Mouse (Mus musculus): ENCODE data around the gene Hand2.

The Hand2 gene

DNA sequence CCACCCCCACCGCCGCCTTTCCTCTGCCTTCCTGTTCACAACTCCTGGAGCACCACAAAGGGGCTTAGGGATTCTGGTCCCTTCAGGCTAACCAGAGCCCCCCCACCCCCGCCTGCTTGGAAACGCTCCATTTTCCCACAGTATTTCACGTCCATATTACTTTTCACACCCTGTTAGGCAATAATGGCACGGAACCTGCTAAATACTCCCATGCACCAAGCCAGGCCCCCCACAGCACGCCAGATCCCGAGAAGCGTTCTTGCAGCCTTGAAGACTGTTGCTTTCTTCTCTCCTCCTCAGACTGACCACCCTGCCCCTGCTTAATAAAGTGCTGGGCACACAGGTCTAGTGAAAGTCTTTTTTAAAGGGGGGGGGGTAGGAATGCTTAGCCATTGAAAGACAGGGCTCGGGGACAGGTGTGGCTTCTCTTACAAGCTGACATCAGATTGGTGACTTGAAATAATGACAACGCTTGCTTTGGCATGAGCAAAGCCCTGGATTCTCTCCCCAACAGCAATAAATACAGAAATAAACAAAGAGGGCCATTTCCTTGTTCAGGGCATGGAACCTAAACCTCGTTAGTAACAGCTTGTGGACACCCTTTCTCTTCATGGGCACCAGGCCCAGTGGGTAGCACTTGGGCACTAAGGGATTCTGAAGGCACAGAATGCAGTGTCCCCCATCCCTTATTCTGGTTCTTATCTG is 21.8 kb downstream of the Hand2 start:
- DNase-seq (ENCODE audit: low read depth, low spot score), result no peak

DNA sequence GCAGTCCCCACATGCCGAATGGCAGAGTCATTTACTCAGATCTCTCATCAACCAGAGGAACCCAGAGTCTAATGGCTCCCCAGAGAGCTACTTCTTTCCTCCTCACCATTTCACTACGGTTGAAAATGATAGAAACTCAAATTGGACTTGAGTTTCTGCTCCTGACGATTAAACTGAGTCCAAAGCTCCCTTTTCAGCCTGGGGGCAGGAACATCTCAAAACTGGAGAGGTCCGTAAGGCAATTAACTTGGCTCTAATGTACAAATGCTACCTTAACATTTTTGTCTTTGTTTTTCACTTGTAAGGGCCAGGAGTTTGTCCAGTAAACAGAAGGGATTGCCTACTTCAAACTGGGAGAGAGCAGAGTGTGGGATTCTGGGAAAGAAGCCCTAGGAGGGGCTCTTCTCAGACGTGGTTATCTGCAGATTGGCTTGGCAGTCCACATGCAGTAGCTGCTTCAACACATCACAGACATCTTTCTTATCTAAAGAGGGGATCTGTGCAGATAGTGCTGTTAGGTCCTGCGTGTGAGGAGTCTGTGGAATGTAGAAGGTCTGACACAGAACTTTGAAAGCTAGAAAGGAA is 23.0 kb downstream of the Hand2 start:
- no peak for DNase-seq (ENCODE audit: low read depth, low spot score)

DNA sequence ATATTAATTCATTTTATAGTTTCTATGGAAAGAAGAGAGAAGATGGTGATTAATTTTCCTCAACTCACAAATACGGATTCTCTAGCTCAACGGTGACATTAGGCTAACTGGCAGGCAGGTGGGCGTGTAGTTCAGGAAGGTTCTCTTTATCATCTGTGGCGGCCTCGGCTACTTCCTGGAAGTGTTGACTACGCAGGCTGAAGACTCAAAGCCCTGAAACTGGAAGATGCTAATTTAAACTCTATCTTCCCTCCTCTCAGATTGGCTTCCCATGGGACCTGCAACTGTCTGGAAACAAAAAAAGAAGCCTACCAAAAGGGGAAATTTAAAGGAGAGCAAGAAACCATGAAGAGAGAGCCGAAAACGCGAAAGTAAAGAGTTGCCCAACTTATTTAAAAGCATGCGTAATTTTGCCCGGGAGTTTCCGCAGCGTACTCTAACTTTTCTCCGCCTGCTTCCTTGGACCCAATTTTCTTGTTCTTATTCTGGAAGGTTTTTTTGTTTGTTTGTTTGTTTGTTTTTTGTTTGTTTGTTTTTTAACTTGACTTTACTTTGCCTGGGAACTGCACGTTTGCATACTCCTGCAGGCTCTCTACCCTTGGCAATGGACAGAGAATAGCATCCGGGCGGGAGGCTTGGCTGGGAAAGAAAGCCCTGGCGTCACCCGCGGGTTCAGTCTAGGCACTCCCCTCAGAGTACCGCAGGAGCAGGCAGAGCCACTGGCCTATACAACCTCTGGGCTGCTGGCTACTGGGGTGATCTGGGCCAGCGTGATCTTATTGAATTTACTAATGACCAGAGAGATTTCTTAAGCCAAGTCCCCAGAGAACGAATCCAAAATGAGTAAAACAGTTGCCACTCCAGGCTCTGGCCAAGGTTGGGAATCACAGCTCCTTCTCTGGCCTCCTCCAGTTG is 24.4 kb downstream of the Hand2 start:
- DNase-seq (ENCODE audit: low read depth, low spot score), result peak; percentile 67

DNA sequence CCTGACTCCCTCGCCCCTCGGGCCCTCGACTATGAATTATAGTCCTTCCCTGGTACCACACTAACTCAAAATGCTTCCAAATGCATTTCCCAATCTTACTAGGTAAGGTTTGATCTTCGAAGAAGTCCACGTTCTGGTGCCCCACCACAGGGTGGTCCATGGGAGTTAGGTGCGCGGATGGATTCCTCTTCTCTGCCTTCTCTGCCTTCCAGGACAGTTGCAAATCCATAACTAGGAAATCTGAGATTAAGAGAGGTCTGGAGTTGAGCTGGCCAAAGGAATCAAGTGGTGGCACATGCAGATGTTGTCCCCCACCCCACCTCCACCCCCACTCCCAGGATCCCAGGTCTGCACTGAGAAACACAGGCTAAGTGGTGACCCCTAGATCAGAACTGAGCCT is 25.6 kb downstream of the Hand2 start:
- no peak for DNase-seq (ENCODE audit: low read depth, low spot score)

DNA sequence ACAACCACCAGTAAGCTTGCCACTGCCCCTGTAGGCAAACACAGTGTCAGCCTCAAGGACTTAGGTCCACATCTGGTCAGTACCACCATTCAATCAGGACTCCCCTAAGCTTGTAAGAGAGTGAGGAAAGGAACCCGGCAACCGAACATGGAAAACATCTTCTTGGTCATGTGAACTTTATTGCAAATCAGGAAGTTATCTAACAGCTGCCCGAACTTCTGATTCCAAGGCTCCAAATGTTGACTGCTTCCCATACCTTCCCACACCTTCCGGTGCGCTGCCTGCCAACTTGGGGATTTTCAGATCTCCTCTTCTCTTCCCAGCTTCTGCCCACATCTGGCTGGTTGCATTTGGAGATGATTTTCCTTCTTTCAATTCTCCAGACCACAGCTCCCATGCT is 26.4 kb downstream of the Hand2 start:
- DNase-seq (ENCODE audit: low read depth, low spot score), result no peak

DNA sequence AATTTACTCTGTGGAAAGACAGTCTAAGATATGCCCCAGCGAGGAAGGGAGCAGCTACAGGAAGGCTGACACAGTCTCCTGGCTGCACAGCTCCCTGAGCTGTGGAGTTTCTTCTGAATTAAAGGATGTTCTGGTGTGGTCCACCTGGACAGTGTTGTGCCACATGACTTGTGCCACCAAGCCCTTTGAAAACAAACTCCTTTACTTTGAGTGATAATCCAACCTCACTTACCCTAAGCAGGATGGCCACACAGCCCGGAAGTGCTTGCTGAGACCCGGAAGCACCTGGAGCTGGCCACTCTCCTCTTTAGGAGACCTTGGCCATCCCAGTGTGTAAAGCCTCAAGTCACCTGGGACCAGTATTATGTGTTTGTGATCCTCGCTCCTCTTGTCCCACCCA is 27.5 kb downstream of the Hand2 start:
- no peak for DNase-seq (ENCODE audit: low read depth, low spot score)

DNA sequence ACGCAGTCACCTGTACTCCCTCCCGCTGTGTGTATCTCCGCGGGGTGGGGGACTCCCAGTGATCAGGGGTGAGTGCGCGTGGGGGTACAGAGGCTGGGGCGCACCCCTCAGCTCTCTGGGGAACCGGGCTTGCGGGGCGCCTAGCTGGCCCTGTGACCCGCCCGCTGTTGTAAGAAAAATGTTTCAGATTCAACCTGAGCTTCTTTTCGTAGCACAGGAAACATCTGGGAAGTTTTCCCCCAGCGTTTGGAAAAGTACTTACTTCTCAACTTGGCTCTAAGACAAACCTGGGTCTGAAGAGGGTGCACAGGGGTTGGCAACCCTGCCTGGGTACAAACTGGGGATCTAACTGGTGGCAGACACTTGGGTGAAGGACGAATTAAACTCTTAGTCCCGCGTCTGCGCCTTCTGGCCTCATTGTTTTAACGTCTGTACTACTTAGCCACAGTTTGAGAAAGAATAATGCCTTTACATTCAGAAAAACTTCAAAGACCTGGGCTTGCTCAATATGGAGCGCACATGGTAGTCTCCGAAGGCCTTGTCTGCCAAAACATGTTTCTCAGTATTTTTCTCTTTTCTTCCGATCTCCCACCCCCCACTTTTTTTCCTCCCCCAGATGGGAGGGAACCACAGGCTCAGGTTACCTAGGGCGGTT is 28.2 kb downstream of the Hand2 start:
- DNase-seq (ENCODE audit: low read depth, low spot score), result no peak

DNA sequence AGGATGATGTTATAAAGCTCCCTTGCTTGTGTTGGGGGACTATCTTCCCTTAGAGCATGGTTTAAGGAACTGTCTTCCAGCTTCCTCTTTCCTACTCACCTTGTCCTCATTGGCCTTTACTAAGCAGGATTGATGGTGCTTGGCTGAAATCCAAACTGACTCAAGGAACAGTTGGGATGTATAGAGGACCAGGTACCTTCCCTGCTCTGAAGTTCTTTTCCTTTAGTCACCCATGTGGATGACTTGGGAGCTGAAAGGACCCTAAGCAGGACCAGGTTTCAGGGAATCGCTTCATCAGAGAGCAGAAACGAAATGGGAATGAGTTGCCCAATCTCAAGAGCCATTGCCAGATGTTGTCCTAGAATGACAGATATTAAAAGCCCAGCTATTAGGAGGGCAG is 31.1 kb downstream of the Hand2 start:
- DNase-seq (ENCODE audit: low read depth, low spot score), result no peak

DNA sequence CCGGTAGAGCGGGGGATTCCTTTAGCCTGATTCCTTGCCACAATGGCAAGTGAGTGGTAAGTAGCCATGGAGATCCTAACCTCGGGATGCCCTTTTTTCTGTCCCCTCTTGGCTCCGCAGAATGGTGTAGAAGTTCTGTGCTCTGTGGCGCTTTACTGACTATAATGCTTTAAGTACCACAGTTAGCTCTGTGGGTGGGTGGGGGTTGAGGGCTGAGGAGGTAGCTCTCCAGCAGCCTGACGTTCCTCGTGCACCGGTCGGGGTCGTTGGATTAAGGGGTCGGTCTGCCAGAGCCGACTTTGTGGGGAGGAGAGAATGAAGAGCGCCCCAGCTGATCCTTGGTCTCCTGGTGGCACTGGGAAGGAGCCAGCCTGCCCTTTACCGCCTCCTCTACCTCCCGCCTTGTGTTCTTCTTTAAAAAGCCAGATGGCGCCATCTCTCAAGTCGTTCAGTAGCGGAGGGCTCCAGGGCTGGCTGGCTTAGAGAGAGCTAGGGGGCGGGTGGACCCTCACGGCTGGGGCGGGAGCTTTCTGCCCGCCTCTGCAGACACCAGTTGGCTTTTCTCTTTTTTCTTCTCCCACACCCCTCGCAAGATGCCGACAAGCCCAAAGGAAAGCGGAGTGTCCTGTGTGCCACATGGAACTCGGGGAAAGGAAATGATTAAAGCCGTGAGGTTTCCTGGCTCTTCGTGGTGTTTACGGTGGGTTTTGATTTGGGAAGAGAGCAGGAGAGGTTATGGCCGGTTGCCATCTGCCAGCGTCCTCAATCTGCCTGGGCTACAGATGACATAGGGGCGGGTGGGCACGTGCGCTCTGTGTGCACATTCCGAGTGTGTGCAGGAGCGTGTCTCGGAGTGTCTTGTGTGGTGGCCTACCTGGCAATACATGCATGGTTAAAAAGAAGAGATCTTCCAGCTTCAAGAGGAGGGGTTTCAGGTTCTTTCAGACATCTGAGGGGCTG is 32.8 kb downstream of the Hand2 start:
- DNase-seq (ENCODE audit: low read depth, low spot score), result peak; percentile 88

DNA sequence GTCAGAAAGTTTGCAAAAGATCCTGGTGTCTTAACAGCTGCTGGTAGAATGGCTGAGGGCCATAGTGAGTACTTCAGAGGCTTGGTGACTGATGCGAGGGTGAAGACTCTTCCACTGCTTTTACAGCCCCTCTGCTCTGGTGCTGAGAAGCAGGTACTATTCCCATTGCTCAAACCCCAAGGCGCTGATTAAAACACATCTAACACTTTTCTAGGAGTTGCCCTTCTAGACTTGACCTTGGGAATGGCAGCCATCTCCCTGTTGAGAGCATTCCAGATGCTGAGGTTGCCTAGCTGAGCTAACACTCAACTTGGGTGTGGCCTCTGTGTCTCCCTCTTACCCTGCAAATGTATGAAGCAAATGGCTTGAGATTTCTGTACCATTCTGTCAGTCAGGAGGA is 34.1 kb downstream of the Hand2 start:
- peak; percentile 49 for DNase-seq (ENCODE audit: low read depth, low spot score)

DNA sequence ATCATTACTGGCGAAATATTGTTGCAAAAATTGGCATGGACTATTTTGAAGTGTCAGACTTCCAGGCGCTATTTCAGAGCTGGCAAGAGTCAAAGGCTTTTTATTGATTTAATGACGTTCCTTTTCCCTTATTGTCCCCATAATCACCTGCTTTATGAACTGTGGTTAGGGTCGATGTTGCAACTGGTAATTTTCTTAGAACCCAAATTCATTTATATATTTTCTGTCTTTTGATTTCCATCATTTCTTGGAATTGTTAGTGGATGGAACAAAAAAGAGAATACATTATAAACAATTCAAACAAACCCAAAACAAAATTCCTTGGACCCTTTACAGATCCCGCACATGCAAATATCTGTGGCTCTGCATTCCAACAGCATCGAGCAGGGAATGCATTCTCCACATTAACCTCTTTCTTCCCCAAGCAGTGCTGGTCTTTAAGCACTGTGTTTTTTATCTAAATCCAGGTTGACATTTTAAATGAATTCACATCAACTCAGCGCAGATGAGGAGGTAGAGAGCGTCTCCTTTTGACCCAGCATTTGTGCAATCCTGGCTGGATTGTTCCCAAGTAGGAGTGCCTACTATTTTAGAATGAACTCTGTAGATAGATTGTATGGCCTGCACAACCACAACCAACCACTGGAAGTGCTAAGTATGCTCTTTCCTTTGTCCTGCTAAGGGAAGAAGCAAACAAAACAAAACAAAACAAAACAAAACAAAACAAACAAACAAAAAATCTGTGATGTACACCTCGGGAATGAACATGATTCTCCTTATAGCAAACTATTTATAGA is 35.9 kb downstream of the Hand2 start:
- no peak for DNase-seq (ENCODE audit: low read depth, low spot score)

DNA sequence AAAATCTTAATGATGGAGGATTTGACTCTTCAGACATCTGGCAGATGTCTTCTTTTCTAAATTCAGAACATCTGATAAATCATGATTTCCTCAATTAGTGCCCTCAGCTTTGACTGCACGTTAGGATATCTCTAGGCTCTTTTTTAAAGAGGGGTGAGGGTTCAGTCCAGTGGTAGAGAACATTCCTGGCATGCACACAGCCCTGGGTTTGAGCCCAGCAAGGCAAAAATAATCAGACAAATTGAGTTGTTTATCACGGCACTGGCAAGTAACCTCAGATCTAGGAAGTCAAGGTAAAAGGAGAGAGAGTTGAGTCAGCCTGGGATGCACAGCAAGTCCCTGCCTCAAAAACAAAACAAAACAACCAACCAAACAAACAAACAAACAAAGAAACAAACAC is 39.7 kb downstream of the Hand2 start:
- no peak for DNase-seq (ENCODE audit: low read depth, low spot score)

DNA sequence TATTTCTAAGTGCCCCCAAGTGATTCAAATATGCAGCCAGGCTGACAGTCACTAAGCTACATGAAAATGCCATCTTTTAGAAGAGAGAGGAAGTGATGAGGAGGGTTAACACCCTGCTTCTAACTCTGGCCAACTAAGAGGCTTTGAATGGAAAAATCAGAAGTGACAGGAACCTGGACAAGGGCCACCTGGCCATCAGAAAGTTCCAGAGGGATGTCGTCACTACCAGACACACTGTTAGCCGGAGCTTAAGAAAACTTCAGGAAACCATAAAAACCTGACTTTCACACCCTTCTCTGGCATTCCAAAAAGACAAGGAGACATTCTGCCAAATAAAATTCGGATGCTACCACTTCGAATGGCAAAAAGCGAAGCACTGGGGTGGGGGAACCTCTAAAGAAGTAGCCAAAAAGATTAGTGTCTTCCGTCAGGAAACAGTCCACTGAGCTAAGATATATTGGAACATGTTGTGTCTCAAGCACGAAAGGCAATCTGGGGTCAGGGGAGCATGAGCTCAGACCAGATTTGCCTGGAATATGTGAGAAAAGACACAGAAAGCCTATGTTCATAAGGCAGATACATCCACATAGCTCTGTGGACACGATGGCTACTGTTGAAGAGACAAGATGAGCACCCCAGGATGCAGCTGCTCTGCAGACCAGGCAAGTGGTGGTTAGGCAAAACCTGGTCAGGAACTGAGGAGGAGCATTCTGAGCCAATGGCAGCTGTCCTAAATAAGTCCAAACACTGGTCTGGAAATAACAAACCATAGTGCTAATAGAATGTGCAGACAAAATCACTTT is 40.4 kb downstream of the Hand2 start:
- DNase-seq (ENCODE audit: low read depth, low spot score), result no peak

DNA sequence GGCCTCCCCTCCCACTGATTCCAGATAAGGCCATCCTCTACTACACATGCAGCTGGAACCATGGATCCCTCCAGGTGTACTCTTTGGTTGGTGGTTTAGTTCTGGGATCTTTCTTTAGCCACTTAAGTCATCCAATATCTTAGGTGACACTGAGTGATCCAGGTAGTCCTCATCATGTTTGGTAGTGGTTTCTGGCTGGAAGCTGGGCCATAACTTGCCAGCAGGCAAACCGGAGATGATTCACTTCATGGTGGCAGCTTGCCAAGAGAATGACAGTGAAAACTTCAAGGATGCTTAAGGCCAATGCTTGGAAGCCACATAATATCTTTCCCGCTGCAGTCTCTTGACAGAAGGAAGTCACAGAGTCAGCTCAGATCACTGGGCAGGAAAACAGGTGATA is 42.1 kb downstream of the Hand2 start:
- no peak for DNase-seq (ENCODE audit: low read depth, low spot score)

DNA sequence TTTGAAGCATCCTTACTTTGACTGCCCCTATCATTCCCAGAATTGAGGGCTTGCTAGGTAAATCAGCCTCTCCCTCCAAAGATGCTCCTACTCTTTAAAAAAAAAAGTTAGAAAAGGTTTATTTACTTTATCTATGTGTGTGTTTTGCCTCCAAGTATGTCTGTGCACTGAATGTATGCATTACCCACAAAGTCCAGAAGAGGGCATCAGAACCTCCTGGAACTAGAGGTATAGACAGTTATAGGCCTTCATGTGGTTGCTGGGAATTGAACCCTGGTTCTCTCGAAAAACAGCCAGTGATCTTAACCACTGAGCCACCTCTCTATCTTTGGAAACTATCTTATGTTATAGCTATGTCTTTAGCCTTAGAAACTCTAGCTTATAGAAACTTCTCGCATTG is 53.3 kb downstream of the Hand2 start:
- DNase-seq (ENCODE audit: low read depth, low spot score), result peak; percentile 74

Measured in ES-CJ7 (cell line).